Mouse (Mus musculus) forebrain, embryonic 15.5 days (tissue): ENCODE measurements around the gene Zfp687. TPM values are rescaled to one million over a fixed set of nuclear protein-coding genes. Genes with fewer than 3 reads are reported as not detected.
"Not testable (repeated sequence)": the region's sequence is repeated elsewhere in the genome, so short reads cannot be mapped to it uniquely, and the experiment has no call there.

ENCODE experiments used
- ATAC-seq: fragments of 200-750 bp; cut with Nextera tagmentation; replicated peaks from 2 replicates; pipeline ENCODE4 v1.8.0; 2017; ENCODE audit warnings: mild to moderate bottlenecking, moderate TSS enrichment, moderate library complexity
- H3K27ac ChIP-seq: fragments of 300-500 bp; sonication (generic); replicated peaks from 2 replicates; pipeline ENCODE4 v1.5.1; 2015; ENCODE audit warnings: mild to moderate bottlenecking, inconsistent platforms
- H3K27me3 ChIP-seq: fragments of 300-500 bp; sonication (generic); 2 replicates; pipeline ENCODE4 v1.6.1; 2015; ENCODE audit warnings: inconsistent platforms
- H3K36me3 ChIP-seq: fragments of 300-500 bp; sonication (generic); 2 replicates; pipeline ENCODE4 v1.6.1; 2015; ENCODE audit warnings: mild to moderate bottlenecking, inconsistent platforms
- H3K4me1 ChIP-seq: fragments of 300-500 bp; sonication (generic); 2 replicates; pipeline ENCODE4 v1.6.1; 2015; ENCODE audit warnings: inconsistent platforms
- H3K4me2 ChIP-seq: fragments of 300-500 bp; sonication (generic); replicated peaks from 2 replicates; pipeline ENCODE4 v1.6.1; 2015; ENCODE audit warnings: mild to moderate bottlenecking, inconsistent platforms
- H3K4me3 ChIP-seq: fragments of 300-500 bp; sonication (generic); 2 replicates; pipeline ENCODE4 v1.5.1; 2015; ENCODE audit warnings: mild to moderate bottlenecking, inconsistent platforms
- H3K9ac ChIP-seq: fragments of 300-500 bp; sonication (generic); replicated peaks from 2 replicates; pipeline ENCODE4 v1.6.1; 2015; ENCODE audit warnings: mild to moderate bottlenecking, inconsistent platforms
- H3K9me3 ChIP-seq: fragments of 300-500 bp; sonication (generic); 2 replicates; pipeline ENCODE4 v1.6.1; 2016; ENCODE audit warnings: inconsistent platforms
- WGBS: fragments of 180-500 bp; shearing (Covaris S2); methylation state at CpG from one replicate; pipeline ENCODE4 v1.1.7; 2015; ENCODE audit warnings: mixed read lengths; 5-methylcytosine and 5-hydroxymethylcytosine counted together
- polyA plus RNA-seq: library from polyadenylated mRNA; unstranded; fragments of >200 nt; fragmentation: Nextera tagmentation; extraction: Ambion mirVana; gene quantifications from 2 replicates; pipeline ENCODE4 v1.2.1, GENCODE M21; 2015

The Zfp687 gene
- polyA plus RNA-seq, 1 experiment from 2014 or later, result 23.0 TPM

GRCm38 (mm10) chr3:95042166-95042837 lies 27.1 kb upstream of the Zfp687 start, which contains the start of gene Psmd4:
Psmd4 (minus strand) TSS chr3:95042614.
- Histone ChIP-seq H3K9ac (peak within 1 kb of the TSS; percentile 83), H3K36me3 (peaks cover 7% of the 10 kb centered on the region; the same call in 1 of the 2 replicates), H3K27me3 (no peaks in the 10 kb centered on the region), H3K4me1 (peaks cover 6% of the 10 kb centered on the region), H3K4me3 (peak within 1 kb of the TSS; percentile 60), H3K27ac (peak within 1 kb of the TSS; percentile 51), H3K9me3 (no peaks in the 10 kb centered on the region), H3K4me2 (peak within 1 kb of the TSS; percentile 54)
- ATAC-seq, result peak; percentile 100
- under 1% methylated on average over 36 of the region's 36 CpGs for WGBS

GRCm38 (mm10) chr3:95041625-95042024 lies 26.4 kb upstream of the Zfp687 start:
- Histone ChIP-seq H3K4me2 (peak overlapping the region; percentile 54), H3K9ac (peak overlapping the region; percentile 83), H3K4me3 (peak overlapping the region; percentile 60), H3K4me1 (peaks cover 6% of the 10 kb centered on the region), H3K9me3 (no peaks in the 10 kb centered on the region), H3K27me3 (no peaks in the 10 kb centered on the region), H3K36me3 (peaks cover 11% of the 10 kb centered on the region), H3K27ac (no peak overlapping the region)
- ATAC-seq, result no peak
- WGBS, result 15% methylated on average over 3 of the region's 3 CpGs

GRCm38 (mm10) chr3:95029953-95030352 lies 14.7 kb upstream of the Zfp687 start:
- ATAC-seq, result no peak
- no peaks in the 10 kb centered on the region for H3K4me1 ChIP-seq
- WGBS, result 66% methylated on average over 3 of the region's 3 CpGs
- H3K9me3 ChIP-seq, result no peaks in the 10 kb centered on the region
- no peak overlapping the region for H3K9ac ChIP-seq
- H3K4me2 ChIP-seq, result no peak overlapping the region
- H3K27me3 ChIP-seq, result no peaks in the 10 kb centered on the region
- no peak overlapping the region for H3K27ac ChIP-seq
- H3K4me3 ChIP-seq, result no peak overlapping the region
- peaks cover 47% of the 10 kb centered on the region for H3K36me3 ChIP-seq

- not testable (repeated sequence) for H3K4me1 ChIP-seq, H3K27ac ChIP-seq
- WGBS, result 82% methylated on average over 3 of the region's 3 CpGs
Measured at GRCm38 (mm10) chr3:95029291-95029827, 14.1 kb upstream of the Zfp687 start.

GRCm38 (mm10) chr3:95028603-95029002 lies 13.4 kb upstream of the Zfp687 start:
- no peak overlapping the region for H3K4me3 ChIP-seq
- WGBS, result 91% methylated on average over 3 of the region's 3 CpGs
- ATAC-seq, result no peak
- H3K27me3 ChIP-seq, result no peaks in the 10 kb centered on the region
- peaks cover 33% of the 10 kb centered on the region for H3K36me3 ChIP-seq
- H3K4me2 ChIP-seq, result no peak overlapping the region
- H3K9me3 ChIP-seq, result no peaks in the 10 kb centered on the region
- no peak overlapping the region for H3K27ac ChIP-seq
- H3K9ac ChIP-seq, result no peak overlapping the region
- no peaks in the 10 kb centered on the region for H3K4me1 ChIP-seq

More at GRCm38 (mm10) chr3:95029291-95029827, 14.1 kb upstream of the Zfp687 start:
- not testable (repeated sequence) for H3K27me3 ChIP-seq, H3K9ac ChIP-seq, H3K4me2 ChIP-seq, H3K9me3 ChIP-seq, ATAC-seq, H3K4me3 ChIP-seq
- peaks cover 41% of the 10 kb centered on the region for H3K36me3 ChIP-seq

GRCm38 (mm10) chr3:95027701-95028100 lies 12.5 kb upstream of the Zfp687 start:
- H3K27me3 ChIP-seq, result no peaks in the 10 kb centered on the region
- H3K4me1 ChIP-seq, result no peaks in the 10 kb centered on the region
- no peak overlapping the region for H3K9ac ChIP-seq
- peak overlapping the region; percentile 39 for H3K27ac ChIP-seq
- H3K4me3 ChIP-seq, result no peak overlapping the region
- H3K4me2 ChIP-seq, result no peak overlapping the region
- ATAC-seq, result peak; percentile 68
- 64% methylated on average over 5 of the region's 5 CpGs for WGBS
- no peaks in the 10 kb centered on the region for H3K9me3 ChIP-seq
- H3K36me3 ChIP-seq, result peaks cover 24% of the 10 kb centered on the region

- 62% methylated on average over 5 of the region's 5 CpGs for WGBS
- H3K4me2 ChIP-seq, result no peak overlapping the region
- ATAC-seq, result no peak
Measured at GRCm38 (mm10) chr3:95027057-95027645, 11.9 kb upstream of the Zfp687 start.

GRCm38 (mm10) chr3:95025202-95025601 lies 10.0 kb upstream of the Zfp687 start:
- Histone ChIP-seq H3K36me3 (0 out of 2 replicates have a peak, but pooled peaks cover 2% of the 10 kb centered on the region), H3K9ac (no peak overlapping the region), H3K4me2 (no peak overlapping the region), H3K27me3 (no peaks in the 10 kb centered on the region), H3K27ac (no peak overlapping the region), H3K4me3 (no peak overlapping the region), H3K9me3 (no peaks in the 10 kb centered on the region), H3K4me1 (no peaks in the 10 kb centered on the region)
- WGBS, result 56% methylated on average over 5 of the region's 5 CpGs
- ATAC-seq, result no peak

More at GRCm38 (mm10) chr3:95027057-95027645, 11.9 kb upstream of the Zfp687 start:
- H3K9ac ChIP-seq, result no peak overlapping the region
- H3K9me3 ChIP-seq, result no peaks in the 10 kb centered on the region
- H3K36me3 ChIP-seq, result peaks cover 20% of the 10 kb centered on the region
- no peak overlapping the region for H3K27ac ChIP-seq
- no peaks in the 10 kb centered on the region for H3K4me1 ChIP-seq
- H3K27me3 ChIP-seq, result no peaks in the 10 kb centered on the region
- H3K4me3 ChIP-seq, result no peak overlapping the region

GRCm38 (mm10) chr3:95024551-95024950 lies 9.3 kb upstream of the Zfp687 start:
- no peak overlapping the region for H3K27ac ChIP-seq
- no peaks in the 10 kb centered on the region for H3K27me3 ChIP-seq
- H3K9me3 ChIP-seq, result no peaks in the 10 kb centered on the region
- H3K9ac ChIP-seq, result no peak overlapping the region
- no peak for ATAC-seq
- no peak overlapping the region for H3K4me3 ChIP-seq
- H3K4me2 ChIP-seq, result no peak overlapping the region
- 23% methylated on average over 11 of the region's 11 CpGs for WGBS
- no peaks in the 10 kb centered on the region for H3K4me1 ChIP-seq
- no peaks in the 10 kb centered on the region for H3K36me3 ChIP-seq

- not testable (repeated sequence) for H3K27ac ChIP-seq, H3K4me3 ChIP-seq, H3K9me3 ChIP-seq, H3K4me1 ChIP-seq, H3K4me2 ChIP-seq, H3K27me3 ChIP-seq, H3K36me3 ChIP-seq, ATAC-seq, H3K9ac ChIP-seq
- 95% methylated on average over 5 of the region's 5 CpGs for WGBS
Measured at GRCm38 (mm10) chr3:95020956-95021355, 5.7 kb upstream of the Zfp687 start.

- no peak overlapping the region for H3K27ac ChIP-seq
- 89% methylated on average over 2 of the region's 2 CpGs for WGBS
- no peak for ATAC-seq
Measured at GRCm38 (mm10) chr3:95018741-95019140, 3.5 kb upstream of the Zfp687 start.

GRCm38 (mm10) chr3:95016532-95017056 lies 1.3 kb upstream of the Zfp687 start:
- no peak for ATAC-seq
- Histone ChIP-seq H3K27ac (peak overlapping the region; percentile 96), H3K27me3 (no peaks in the 10 kb centered on the region), H3K4me2 (peak overlapping the region; percentile 78), H3K4me3 (peak overlapping the region; percentile 74), H3K9ac (peak overlapping the region; percentile 58), H3K9me3 (no peaks in the 10 kb centered on the region), H3K4me1 (peaks cover 29% of the 10 kb centered on the region), H3K36me3 (peaks cover 5% of the 10 kb centered on the region)
- WGBS, result 3% methylated on average over 21 of the region's 21 CpGs

More at GRCm38 (mm10) chr3:95018741-95019140, 3.5 kb upstream of the Zfp687 start:
- Histone ChIP-seq H3K9me3 (no peaks in the 10 kb centered on the region), H3K36me3 (no peaks in the 10 kb centered on the region), H3K4me3 (no peak overlapping the region), H3K27me3 (no peaks in the 10 kb centered on the region), H3K4me1 (peaks cover 19% of the 10 kb centered on the region), H3K4me2 (no peak overlapping the region), H3K9ac (no peak overlapping the region)
